Mouse (Mus musculus) kidney, adult 18-20 months (tissue): ENCODE data around the gene Ptpre.
"Not testable (repeated sequence)": the region's sequence is repeated elsewhere in the genome, so short reads cannot be mapped to it uniquely, and the experiment has no call there.

Experiments used
- DNase-seq: peaks from one replicate; pipeline ENCODE4 v3.0.0; 2021

The Ptpre gene

DNA sequence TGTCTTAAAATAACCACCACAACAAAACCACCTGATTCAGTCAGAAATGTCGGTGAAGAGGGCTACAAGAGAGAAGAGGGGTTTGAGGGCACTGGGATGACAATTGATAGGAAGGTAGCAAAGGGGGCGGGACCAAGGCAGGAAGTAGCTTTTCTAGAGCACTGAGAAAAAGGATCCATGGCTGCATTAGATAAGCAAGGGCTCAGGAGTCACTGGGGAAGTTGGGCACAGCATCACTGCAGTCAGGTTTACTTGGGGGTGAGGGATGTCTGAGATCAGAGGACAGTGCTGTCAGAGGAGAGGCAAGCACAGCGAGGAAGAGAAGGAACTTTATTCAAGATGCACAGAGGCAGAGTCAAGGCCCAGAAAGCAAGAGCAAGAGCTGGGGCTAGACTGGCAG, 1.4 kb upstream of the Ptpre start:
- no peak for DNase-seq

DNA sequence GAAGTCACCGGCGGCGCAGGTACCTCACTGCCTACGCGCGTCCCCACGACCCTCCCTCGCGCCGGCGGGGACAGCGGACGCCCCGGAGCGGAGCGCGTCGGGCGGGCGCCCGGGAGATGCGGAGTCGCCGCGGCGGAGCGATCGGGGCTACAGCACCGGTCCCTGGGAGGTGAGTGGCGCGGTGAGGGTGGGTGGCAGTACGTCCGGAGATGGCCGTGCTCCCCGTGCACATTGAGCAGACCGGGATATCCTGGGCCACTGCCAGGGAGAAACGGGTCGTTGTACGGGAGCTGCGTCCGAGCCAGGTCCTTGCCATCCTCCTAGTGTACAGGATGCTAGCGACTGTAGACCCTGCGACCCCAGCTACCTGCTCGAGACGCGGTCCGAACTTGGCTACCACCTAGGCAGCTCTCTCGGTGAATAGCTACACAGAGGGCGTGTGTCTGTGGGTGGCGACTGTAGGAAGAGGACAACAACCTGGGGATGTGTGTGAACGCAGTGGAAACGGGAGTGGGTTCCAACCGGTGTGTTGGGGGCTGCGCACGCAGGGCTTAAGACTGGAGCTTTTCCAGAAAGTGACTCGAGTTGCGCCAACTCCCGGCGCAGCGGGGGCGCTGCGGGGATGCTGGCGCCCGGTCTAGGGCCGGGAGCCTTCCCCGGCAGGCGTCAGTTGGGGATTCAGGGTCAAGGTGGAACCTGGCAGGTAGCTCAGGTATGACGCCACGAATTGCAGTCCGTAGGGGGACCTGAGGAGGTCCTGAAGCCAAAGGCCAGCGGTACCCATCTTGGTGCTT, 864 bp downstream of the Ptpre start:
- DNase-seq: no peak

DNA sequence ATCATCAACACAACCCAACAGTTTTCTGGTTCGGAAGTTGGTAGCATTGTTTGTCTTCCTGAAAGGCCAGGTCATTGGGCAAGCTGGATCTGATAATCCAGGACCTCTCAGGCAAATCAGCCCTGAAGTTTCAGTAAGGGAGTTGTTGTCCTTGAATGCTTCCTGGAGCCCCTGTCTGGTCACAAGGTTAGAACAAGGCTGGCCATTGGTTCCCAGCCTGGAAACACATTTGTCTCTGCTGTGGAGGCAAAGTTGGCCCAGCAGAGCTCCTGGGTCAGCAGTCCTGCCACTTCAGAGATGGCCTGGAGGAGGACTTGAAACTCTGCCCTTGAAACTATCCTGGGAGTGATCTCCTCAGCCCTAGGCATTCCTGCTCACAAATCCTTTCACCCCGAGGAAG, 2.1 kb downstream of the Ptpre start:
- no peak for DNase-seq

DNA sequence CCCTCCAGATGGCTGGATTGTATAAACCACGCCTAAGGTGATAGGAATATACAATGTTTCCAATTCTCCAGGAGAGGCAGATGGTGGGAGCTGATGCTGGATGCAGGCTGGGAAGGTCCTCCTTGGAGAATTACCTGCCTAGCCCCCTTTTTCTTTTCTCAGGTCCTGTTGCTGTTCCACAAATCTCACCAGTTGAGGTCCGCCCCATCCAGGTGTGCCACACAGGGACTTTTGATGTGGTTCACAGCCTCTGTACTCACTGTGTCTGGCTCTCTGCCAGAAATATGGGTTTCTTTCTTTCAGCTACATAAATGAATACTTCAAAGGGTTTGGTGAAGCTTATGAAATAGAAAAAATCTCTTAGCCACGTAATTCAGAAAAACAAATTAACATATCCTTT, 5.0 kb downstream of the Ptpre start:
- DNase-seq: no peak

DNA sequence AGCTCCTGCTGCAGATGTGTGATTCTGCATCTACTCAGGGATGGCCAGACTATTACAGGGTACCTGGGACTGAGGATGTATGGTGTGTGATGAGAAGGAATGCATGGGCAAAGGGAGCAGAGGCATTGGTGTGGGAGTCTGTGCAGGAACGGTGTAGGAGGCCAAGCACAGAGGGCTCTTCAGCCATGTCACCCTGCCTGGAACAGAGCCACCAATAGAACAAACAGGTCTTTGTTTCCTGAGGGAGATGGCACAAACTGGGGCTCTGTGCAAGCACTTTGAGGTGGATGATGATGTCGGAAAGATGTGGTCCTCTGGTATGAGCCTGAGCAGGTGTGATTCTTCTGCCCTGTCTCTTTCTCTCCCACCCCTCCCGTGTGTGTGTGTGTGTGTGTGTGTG, 5.8 kb downstream of the Ptpre start:
- no peak for DNase-seq

DNA sequence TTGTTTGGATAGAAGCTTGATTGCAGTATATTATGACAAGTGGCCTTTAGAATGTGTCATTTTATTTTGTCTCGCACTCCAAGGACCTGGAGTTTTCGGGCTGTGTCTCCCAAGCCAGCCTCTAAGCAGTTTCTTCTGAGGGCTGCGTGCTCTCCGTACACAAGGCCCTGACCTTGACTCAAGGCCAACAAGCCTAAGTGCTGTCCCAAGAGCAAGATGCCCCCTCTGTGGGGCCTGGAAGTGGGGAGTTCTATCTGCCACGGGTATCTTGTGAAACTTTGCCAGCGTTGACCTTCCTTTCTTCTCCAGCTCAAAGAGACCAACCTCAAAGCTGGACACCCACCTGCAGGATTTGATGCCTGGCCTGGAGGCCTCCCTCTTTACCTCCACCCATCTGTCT, 7.0 kb downstream of the Ptpre start:
- DNase-seq: no peak

DNA sequence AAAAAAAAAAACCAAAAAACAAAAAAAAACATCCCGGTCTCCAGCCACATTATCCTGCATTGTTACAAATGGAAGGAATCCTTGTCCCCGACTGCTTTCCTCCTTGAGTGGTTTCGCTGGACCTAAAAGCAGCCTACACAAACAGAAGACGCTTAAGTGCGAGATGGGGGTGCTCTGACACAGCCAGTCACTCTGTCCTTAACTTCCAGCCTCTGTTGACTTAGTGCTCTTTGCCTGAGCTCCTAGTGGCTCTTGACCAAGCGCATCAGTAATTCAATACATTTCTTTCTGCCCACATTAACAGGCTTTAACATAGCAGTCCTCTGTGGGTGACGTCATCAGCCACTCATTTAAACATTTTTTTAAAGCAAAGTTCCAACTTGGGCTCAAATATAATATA, 8.7 kb downstream of the Ptpre start:
- DNase-seq: no peak

DNA sequence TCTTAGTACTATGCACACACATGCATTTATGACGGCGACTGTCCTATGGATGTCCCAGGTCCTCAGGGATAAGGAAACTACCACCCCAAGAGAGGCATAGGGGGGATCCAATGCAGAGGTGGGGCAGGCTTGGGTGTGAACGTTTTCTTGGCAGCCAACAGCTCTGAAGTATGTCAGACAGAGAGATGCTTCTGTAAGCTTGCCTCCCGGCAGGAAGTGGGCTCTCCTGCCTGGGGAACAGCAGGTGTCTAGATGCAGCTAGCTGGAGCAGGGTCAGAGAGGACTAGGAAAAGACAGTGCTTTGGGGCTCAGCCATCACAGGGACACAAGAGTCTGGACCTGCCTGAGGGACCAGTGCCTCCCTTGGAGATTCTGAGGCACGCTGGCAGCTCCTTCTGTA, 9.2 kb downstream of the Ptpre start:
- no peak for DNase-seq

DNA sequence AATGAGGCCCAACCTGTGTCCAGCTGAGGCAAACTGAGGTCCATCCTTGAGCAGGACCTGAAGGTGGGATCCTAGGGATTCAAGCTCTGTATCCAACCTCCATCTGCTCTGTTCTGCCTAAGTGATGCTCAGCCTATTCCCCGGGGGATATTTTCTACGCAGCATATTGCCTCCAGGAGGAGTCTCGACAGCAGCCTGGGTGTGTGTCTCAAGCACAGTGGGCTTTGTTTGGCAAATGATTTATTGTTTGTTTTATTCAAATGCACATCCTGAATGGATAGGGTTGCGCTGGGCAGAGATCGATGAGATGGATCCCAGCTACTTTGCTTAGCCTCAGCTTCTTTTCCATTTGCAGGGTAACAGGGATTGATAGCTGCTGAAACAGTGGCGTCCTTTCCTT, 11.2 kb downstream of the Ptpre start:
- no peak for DNase-seq

DNA sequence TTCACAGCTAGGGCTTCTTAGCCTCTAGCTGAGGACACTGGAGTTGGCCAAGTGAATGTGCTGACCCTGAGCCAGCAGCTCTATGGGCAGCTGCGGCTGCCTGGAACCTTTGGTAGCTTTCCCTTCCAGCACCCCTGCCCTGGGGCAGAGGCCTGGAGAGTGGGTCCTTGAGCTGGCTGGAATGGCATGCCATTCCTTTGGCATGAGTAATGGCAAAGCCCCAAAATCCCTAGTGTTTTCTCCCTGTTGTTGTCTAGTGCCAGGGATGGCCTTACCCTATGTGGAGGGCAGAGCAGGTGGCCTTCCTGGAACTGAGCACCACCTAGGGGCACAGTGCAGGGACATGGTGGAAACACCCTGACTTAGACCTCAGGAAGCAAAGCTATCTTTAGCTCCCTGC, 14.3 kb downstream of the Ptpre start:
- DNase-seq: no peak

DNA sequence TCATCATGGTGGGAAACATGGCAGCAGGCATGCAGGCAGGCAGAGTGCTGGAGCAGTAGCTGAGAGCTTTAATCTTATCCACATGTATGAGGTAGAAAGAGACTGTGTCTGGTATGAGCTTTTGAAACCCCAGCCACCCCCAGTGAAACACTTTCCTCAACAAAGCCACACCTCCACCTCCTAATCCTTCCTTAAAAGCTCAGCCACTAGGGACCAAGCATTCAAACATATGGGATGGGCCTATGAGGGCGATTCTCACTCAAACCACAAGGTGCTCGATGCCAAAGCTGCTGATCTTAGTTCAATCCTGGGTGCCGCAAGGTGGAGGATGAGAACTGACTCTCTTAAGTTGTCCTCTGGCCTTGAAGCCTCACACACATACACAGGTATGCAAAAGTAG, 16.3 kb downstream of the Ptpre start:
- no peak for DNase-seq

DNA sequence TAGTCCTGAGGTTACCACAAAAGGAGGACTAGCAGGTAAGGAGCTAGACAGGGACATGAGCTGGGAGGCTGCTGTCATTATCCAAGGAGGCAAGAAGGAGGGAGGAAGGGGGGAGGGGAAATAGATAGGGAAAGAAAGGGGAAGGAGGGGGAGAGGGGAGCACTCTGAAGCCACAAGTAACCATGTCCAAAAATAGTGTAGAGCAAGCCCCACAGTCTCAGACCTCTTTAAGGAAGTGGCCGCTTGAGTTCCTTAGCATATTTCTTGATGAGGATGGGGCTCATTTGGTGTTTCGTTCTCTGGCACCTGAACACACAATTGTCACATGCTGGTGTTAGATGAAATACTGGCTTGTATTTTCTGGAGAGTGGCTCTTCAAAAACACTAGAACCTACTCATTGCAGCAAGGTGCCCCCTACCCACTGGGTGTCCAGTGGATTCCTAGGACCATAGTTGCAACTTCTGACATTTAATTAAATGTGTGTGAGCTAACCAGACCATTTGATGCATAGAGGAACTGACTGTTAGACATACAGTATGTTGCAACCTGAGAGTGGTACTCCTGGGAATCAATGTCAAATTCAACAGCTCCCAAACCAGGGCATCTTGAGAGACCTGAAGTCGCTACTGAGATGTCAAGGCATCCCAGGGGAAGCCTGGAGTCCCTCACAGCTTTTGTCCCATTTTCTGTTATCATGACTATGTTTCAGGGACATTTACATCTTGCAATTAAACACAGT, 19.6 kb downstream of the Ptpre start:
- no peak for DNase-seq

DNA sequence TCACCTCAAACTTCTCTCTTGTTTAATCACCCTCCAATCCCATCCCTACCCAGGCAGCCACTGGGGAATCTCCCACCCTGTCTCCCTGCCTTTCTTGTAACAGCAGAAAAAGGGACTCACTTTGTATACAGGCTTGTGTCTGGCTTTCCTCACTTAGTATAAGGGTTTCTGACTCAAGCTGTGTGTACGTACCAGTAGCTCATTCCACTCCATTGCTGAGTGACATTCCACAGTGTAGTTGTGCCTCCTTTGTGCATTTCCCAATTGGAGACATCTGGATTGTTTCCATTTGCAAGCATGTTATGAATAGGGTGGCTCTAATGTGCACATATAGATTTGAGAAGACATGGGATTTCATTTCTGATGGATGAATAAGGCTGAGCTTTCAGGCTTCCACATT, 23.0 kb downstream of the Ptpre start:
- DNase-seq: no peak

DNA sequence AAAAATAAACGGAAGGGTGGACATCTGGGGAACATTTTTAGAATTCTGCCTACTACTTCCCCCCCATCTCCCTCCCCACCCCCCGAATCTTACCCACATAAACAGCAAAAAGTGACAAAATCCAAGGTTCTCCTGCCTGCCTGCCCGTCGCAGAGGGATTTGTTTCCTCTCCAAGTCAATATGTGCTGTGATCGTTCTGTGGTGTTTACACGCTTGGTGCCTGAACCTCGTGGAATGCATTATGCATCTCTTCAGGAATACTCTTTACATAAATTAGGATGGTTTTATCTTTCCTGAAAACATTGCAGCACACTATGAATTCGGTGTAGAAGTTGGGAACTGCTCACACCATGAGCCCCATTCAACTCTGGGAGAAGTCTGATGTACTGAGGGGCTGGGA, 26.7 kb downstream of the Ptpre start:
- DNase-seq: no peak

DNA sequence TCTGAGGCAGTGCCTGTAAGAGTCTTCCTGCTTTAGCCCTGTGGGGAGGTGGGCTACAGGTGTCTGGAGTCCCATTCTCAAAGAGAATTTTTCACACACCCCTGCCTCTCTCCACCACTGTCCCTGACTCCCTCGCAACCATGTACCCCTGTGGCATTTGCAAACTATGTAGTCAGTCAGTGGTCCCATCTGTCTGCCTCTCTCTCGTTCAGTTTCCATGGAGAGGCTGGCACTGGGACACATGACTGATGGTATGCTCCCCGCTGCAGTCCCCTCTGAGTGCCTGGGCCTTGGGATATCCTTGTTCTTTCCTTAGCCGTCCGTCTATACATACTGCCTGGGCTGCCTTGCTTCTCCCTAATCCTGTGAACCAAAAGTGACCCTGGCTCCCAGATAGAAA, 28.7 kb downstream of the Ptpre start:
- DNase-seq: no peak

DNA sequence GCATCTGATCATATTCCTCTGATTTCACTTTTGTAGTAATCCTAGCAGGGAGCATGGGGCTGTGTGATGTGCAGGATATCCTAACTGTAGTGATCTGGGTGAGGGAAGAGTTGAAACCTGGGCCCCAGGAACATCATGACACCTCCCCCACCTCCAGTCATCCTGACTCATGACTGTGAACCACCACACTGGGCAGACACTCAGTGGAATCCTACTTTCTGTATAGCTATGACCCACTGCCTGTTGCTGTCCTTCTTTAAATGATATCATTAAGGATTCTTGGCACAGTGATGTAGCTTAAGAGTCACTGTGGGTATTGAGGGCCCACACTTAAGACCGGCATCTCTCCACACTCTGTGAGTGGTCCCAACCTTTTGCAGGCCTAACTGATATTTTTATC, 30.3 kb downstream of the Ptpre start:
- DNase-seq: no peak

DNA sequence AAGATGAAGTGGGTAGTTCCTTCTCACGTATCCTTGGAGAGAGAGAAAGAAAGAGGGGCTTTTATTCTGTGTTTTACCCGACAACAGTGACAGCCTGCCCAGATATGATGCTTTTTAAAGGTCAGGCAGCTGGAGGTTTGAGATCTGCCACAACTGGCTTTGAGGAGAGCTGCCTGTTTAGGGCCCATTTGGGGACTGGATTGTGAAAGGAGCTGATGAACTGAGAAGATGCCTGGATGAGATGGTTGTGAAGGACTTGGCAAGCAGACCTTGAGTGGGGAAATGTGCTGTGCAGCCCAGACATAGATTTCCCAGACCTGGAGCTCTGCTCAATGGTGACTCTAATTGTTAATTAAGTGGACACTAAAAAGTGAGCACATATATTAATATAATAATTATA, 31.3 kb downstream of the Ptpre start:
- no peak for DNase-seq

DNA sequence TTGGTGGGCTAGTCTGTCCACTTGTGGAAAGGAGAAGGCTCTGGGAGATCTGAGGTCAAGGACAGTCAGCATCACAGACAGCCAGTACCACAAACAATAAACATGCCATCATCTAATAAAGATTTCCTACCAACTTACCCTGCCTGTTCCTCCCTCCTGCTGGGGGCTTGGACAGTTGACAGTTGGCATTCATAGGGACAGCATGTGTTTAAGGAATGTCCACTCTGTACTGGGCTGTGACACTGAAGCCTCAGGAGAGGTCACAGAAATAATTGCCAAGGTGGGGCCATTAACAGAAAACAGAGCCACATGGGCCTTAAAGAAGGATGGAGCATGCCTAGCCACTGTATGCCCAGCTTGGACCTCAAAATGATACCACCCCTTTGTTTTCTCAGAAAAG, 34.1 kb downstream of the Ptpre start:
- no peak for DNase-seq

DNA sequence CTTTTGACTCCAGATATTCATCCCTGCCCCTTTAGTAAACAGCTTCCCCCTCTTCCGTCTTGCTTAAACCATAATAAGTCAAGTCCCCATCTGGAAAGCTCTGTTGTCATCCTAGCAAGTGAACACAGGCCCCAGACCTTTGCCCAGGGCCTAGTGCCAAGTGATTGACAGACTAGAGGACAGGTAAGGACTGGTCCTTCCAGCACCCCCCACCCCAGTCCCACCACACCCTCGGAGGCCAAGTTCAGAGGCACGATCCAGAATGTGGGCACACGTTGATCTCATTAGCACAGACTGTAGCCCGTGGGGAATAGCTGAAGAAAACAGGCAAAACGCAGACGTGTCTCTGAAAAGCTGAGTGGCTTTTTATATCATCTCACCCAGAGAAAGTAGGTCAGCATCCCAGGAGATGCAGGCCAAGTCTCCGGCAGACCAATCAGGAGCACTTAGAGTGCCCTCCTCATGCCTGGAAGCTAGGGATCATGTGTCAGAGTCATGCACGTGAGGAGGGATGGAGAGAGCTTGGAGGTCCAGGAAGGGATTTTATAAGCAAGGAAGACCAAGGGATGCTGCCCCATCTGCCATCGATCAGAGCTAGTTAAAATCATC, 34.8 kb downstream of the Ptpre start:
- DNase-seq: no peak

DNA sequence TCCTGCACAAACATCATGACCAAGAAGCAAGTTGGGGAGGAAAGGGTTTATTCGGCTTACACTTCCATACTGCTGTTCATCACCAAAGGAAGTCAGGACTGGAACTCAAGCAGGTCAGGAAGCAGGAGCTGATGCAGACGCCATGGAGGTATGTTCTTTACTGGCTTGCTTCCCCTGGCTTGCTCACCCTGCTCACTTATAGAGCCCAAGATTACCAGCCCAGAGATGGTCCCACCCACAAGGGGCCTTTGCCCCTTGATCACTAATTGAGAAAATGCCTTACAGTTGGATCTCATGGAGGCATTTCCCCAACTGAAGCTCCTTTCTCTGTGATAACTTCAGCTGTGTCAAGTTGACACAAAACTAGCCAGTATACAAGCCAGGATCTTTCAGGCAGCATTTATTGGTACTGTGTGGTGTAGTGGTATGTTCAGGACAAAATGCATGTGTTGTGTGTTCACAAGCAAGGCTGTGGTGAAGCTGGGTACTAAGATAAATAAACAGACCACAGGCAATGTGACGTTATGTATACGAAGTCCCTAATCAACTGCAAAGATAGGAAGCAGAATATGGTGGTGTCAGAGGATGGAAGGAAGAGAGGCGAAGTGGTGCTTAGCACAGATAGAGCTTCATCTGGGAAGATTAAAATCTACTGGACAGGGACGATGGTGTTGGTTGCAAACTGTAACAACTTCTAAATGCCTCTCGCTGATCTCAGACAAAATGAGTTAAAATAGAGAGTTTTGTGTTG, 38.2 kb downstream of the Ptpre start:
- not testable (repeated sequence) for DNase-seq

DNA sequence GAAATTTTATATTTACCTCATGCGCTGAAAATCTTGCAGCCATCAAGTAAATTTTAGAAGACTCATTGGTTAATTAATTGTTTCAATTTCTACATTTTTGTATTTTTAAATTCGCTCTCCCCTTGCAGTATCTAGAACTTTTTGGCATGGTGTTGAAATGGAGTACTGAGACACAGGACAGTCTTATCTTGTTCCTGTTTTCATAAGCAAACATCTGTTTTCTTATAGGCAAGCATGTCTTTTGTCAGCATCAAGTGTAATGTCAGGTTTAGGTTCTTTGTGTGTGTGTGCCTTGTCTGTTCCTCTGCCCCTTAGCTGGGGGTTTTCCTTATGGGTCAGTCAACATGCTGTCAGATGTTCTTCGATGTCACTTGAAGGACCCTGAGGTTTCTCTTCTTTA, 39.0 kb downstream of the Ptpre start:
- DNase-seq: no peak

DNA sequence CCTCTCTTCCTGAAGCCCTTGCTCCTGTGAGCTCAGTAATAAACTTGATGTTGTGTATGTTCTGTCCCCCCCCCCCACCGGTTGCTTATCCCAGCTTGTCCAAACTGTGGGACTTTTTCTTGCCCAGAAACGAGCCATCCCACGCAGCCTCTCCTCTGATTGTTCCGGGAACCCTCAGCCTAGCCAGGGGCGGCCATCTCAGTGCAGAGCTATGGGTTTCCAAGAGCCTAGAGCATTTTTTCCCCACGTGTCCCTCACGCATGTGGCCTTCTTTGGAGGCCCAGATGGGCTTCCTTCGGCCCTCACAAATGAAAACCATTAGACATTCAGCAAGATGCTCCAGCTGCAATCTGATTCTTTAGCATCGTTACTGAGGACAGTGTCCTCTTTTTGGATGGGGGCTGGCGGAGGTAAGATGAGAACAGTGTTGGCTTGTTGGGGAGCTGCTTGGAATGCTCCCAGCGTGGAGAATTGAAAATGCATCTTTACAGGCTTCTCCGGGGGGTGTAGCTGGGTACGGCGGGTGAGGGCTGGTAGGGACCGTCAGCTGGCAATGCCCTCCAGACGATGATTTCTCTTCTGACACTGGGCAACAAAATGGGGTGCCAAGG, 41.5 kb downstream of the Ptpre start:
- DNase-seq: no peak
